Mouse (Mus musculus) C2C12 (cell line): ENCODE data around the gene Fv1.

Source experiments
- CTCF ChIP-seq: IDR thresholded peaks from one replicate; pipeline ENCODE4 v1.5.1; 2011; ENCODE audit not compliant: control insufficient read depth, insufficient read depth, insufficient read length
- MAX ChIP-seq: IDR thresholded peaks from one replicate; pipeline ENCODE4 v1.6.1; 2011; ENCODE audit warnings: mild to moderate bottlenecking, control low read depth

DNA sequence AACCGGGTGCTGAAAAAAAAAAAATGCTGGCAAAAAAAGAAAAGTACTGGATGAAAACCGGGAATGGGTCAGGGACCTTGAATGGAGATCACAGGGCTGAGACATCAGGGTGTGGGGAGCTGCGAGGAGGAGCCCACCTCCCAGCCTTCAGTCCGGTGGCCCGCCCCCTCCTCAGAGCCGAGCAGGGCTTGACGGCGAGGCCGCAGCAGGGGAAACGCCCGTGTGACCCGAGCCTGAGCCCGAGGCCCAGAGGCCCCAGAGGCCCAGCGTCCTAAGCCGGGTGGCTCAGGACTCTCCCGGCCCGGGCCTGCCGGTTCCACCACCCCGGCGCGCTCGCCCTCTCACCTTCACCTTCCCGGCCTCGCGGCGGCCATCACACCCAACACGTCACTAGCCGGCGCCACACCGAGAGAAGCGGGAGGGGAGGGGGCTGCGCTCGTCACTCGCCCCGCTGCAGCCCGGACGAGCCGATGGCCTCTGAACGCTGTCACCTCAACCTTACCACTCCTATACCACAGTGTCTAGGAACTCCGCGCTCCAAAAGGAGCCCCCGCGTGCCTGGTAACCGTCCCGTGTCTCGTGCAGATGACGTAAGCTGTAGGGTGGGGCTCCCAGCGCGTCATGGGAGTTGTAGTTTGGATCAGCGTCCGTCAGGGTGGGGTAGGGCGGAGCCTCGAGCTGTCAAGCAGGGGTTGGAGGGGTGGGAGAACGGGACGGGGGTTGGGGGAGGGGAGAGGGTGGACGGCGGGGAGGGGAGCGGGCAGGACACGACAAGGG is 35.7 kb downstream of the Fv1 start, which contains the start of gene Mfn2:
- peak; percentile 52 for TF ChIP-seq MAX
- no peak for TF ChIP-seq CTCF
